Mouse (Mus musculus) liver, postnatal 0 days (tissue): ENCODE results near the gene Noxred1.

ENCODE experiments used
- CTCF ChIP-seq: sonication (generic); IDR thresholded peaks from 2 replicates; pipeline ENCODE4 v1.5.1; 2016; ENCODE audit warnings: antibody characterized with exemption, low read depth
- EP300 ChIP-seq: IDR thresholded peaks from 2 replicates; pipeline ENCODE4 v1.6.1; 2016; ENCODE audit warnings: antibody characterized with exemption, low read depth, mild to moderate bottlenecking

DNA sequence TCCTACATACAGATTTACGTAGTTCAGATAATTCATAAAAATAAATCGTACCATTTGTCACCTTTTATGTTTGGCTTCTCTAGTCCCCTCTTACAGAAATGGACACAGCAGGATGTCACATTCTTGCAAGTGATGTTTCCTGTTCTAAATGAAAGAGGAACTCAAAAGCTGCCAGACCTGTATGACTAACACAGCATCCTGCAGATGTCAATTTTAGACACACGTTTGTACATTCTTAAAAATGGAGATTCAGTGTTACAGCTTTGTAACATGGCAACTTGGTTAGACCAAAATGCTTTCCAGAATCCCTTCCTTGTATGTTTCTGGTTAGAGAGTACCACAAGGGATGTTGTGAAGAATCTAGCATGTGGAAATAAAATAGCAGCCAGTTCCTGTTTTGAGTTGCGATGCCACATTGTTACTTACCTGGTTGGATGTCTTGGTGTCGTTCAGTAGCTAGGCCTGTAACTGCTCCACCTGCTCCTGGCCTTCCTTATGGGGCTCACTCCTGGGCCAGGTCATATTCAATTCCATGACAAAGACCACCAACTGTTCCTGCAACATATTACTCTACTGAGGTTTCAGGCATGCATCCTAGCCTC, 1.5 kb downstream of the Noxred1 start:
- TF ChIP-seq CTCF (no peak), EP300 (no peak)
